Mouse (Mus musculus): Measurements from ENCODE around the gene Olfr146. TPM values are rescaled to one million over a fixed set of nuclear protein-coding genes. Genes with fewer than 3 reads are reported as not detected.

Gene Olfr146
- total RNA-seq (2012; rRNA removed) = not detected in 2 replicates
- polyA plus RNA-seq (2012; ENCODE audit: insufficient read depth in 1 of 2, insufficient read length in 2 of 2, low read depth in 1 of 2, low replicate concordance in 2 of 2, missing spikeins in 1 of 2) = not detected

DNA sequence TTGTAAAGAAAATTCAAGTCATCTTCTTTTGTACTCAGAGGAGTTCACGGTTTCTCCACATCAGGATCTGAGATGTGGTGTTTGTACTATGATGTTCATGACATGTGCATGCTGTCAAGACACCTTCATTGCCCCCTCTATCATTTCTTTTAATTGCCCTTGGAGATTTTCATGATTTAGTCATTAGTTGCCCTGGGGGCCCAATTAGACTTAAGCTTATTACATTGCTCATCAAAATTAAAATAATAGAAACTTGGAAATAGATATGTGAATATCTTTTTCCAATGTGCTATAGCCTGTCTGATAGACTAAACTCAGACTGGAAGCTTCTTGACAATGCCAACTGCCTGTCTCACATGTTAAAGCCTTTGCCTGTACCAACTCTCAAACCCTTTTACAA is at the start of gene Olfr146:
TSS of gene Olfr146 (minus strand) at position 101 of the 400 bp plus-strand sequence.
- H3K9me3 ChIP-seq (replicated peaks; ENCODE audit: insufficient read depth, low read length) = no peaks in the 10 kb centered on the region
- H3K9ac ChIP-seq (ENCODE audit: control insufficient read depth, low read depth, low read length, poor library complexity, severe bottlenecking) = no peak within 1 kb of the TSS
- no peak within 1 kb of the TSS for H3K4me3 ChIP-seq (ENCODE audit: control insufficient read depth in 1 of 2, insufficient read depth in 1 of 2, low read depth in 2 of 2, low read length in 2 of 2)
- DNase-seq (ENCODE audit: low read depth, low spot score) = no peak
- TF ChIP-seq MYB (IDR thresholded peaks at IDR 0.05; ENCODE audit: low read depth, low read length) (no peak), USF1 (IDR thresholded peaks at IDR 0.05; ENCODE audit: low read depth, low read length) (no peak), CTCF (IDR thresholded peaks at IDR 0.05 in 2 of 3, conservative IDR thresholded peaks at IDR 0.05 in 1 of 3; ENCODE audit: control insufficient read depth in 1 of 3, insufficient read depth in 1 of 3, low read depth in 2 of 3, low read length in 3 of 3, poor library complexity in 1 of 3, severe bottlenecking in 1 of 3) (no peak), UBTF (IDR thresholded peaks at IDR 0.05; ENCODE audit: borderline replicate concordance, insufficient read depth, low read depth, low read length) (no peak), POLR2AphosphoS5 (IDR thresholded peaks at IDR 0.05; ENCODE audit: borderline replicate concordance, low read depth, low read length) (no peak), MXI1 (IDR thresholded peaks at IDR 0.05; ENCODE audit: low read depth, low read length) (no peak), CHD1 (IDR thresholded peaks at IDR 0.05; ENCODE audit: low read depth, low read length) (no peak), USF2 (IDR thresholded peaks at IDR 0.05; ENCODE audit: borderline replicate concordance in 1 of 2, insufficient read depth in 1 of 2, low read depth in 1 of 2, low read length in 2 of 2) (no peak), MYC (IDR thresholded peaks at IDR 0.05; ENCODE audit: low read depth, low read length) (no peak), POLR2AphosphoS2 (IDR thresholded peaks at IDR 0.05; ENCODE audit: low read length) (no peak), KAT2A (conservative IDR thresholded peaks at IDR 0.05; ENCODE audit: low read depth, low read length) (no peak), ETS1 (IDR thresholded peaks at IDR 0.05; ENCODE audit: low read depth, low read length) (no peak), MAZ (IDR thresholded peaks at IDR 0.05; ENCODE audit: low read depth, low read length) (no peak), ZC3H11A (IDR thresholded peaks at IDR 0.05; ENCODE audit: low read depth, low read length) (no peak), POLR2A (IDR thresholded peaks at IDR 0.05; ENCODE audit: control insufficient read depth in 1 of 2, insufficient read depth in 1 of 2, low read depth in 1 of 2, low read length in 2 of 2, poor library complexity in 1 of 2) (no peak), GATA1 (IDR thresholded peaks at IDR 0.05; ENCODE audit: low read depth, low read length) (no peak), HCFC1 (IDR thresholded peaks at IDR 0.05; ENCODE audit: low read depth, low read length) (no peak), ZNF384 (IDR thresholded peaks at IDR 0.05; ENCODE audit: low read depth, low read length) (no peak), GABPA (IDR thresholded peaks at IDR 0.05; ENCODE audit: low read depth, low read length) (no peak)
- H3K27ac ChIP-seq (ENCODE audit: control insufficient read depth, low read depth, low read length) = no peak within 1 kb of the TSS
- H3K79me2 ChIP-seq (ENCODE audit: control insufficient read depth, insufficient read depth, low read length, poor library complexity) = no peaks in the 10 kb centered on the region
- H3K27me3 ChIP-seq (ENCODE audit: control insufficient read depth in 1 of 2, insufficient read depth in 2 of 2, low read length in 2 of 2) = no peaks in the 10 kb centered on the region
- no peaks in the 10 kb centered on the region for H3K36me3 ChIP-seq (ENCODE audit: control insufficient read depth in 1 of 2, insufficient read depth in 2 of 2, low read length in 2 of 2)
- no peaks in the 10 kb centered on the region for H3K4me1 ChIP-seq (ENCODE audit: control insufficient read depth in 1 of 2, insufficient read depth in 2 of 2, low read length in 2 of 2)

DNA sequence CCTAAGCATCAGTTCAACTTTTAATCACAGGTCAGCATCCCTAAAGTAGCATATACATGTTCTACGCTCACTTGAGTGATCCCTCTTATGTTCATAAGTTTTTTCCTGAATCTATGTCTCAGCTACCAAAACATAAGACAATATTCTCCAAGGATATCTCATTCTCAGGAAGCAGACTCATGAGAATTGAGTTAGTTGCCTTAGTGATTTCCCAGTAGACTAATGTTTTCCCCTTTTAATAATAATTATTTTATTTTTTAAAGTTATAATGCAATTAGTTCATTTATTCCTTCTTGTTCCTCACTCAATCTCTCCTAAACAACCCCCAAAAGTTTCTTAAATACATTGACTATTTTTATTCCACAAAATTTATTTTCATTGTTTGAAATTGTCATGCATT is 41.7 kb upstream of the Olfr146 start, which contains the start of gene Olfr937:
TSS of gene Olfr937 (minus strand) at position 101 of the 400 bp plus-strand sequence.
- Histone ChIP-seq H3K36me3 (ENCODE audit: control insufficient read depth in 1 of 2, insufficient read depth in 2 of 2, low read length in 2 of 2) (no peaks in the 10 kb centered on the region), H3K27me3 (ENCODE audit: control insufficient read depth in 1 of 2, insufficient read depth in 2 of 2, low read length in 2 of 2) (no peaks in the 10 kb centered on the region), H3K4me3 (ENCODE audit: control insufficient read depth in 1 of 2, insufficient read depth in 1 of 2, low read depth in 2 of 2, low read length in 2 of 2) (no peak within 1 kb of the TSS), H3K27ac (ENCODE audit: control insufficient read depth, low read depth, low read length) (no peak within 1 kb of the TSS), H3K9ac (ENCODE audit: control insufficient read depth, low read depth, low read length, poor library complexity, severe bottlenecking) (no peak within 1 kb of the TSS), H3K79me2 (ENCODE audit: control insufficient read depth, insufficient read depth, low read length, poor library complexity) (no peaks in the 10 kb centered on the region), H3K4me1 (ENCODE audit: control insufficient read depth in 1 of 2, insufficient read depth in 2 of 2, low read length in 2 of 2) (no peaks in the 10 kb centered on the region), H3K9me3 (replicated peaks; ENCODE audit: insufficient read depth, low read length) (no peaks in the 10 kb centered on the region)
- TF ChIP-seq MAFK (IDR thresholded peaks at IDR 0.05; ENCODE audit: borderline replicate concordance, low read depth, low read length) (no peak), NRF1 (IDR thresholded peaks at IDR 0.05; ENCODE audit: insufficient read depth, low read depth, low read length, poor library complexity, severe bottlenecking) (no peak), ZKSCAN1 (IDR thresholded peaks at IDR 0.05; ENCODE audit: low read depth, low read length) (no peak), TCF12 (IDR thresholded peaks at IDR 0.05; ENCODE audit: low read depth, low read length) (no peak), USF1 (IDR thresholded peaks at IDR 0.05; ENCODE audit: low read depth, low read length) (no peak), USF2 (IDR thresholded peaks at IDR 0.05; ENCODE audit: borderline replicate concordance in 1 of 2, insufficient read depth in 1 of 2, low read depth in 1 of 2, low read length in 2 of 2) (no peak), RAD21 (IDR thresholded peaks at IDR 0.05; ENCODE audit: low read depth, low read length) (no peak), ZC3H11A (IDR thresholded peaks at IDR 0.05; ENCODE audit: low read depth, low read length) (no peak), ETS1 (IDR thresholded peaks at IDR 0.05; ENCODE audit: low read depth, low read length) (no peak), EP300 (IDR thresholded peaks at IDR 0.05; ENCODE audit: low read depth in 1 of 2, low read length in 2 of 2) (no peak), MXI1 (IDR thresholded peaks at IDR 0.05; ENCODE audit: low read depth, low read length) (no peak), TAL1 (IDR thresholded peaks at IDR 0.05; ENCODE audit: low read length) (no peak), HCFC1 (IDR thresholded peaks at IDR 0.05; ENCODE audit: low read depth, low read length) (no peak), BHLHE40 (IDR thresholded peaks at IDR 0.05; ENCODE audit: borderline replicate concordance, low read depth, low read length) (no peak), POLR2A (IDR thresholded peaks at IDR 0.05; ENCODE audit: control insufficient read depth in 1 of 2, insufficient read depth in 1 of 2, low read depth in 1 of 2, low read length in 2 of 2, poor library complexity in 1 of 2) (no peak), CHD2 (IDR thresholded peaks at IDR 0.05; ENCODE audit: low read length) (no peak), POLR2AphosphoS2 (IDR thresholded peaks at IDR 0.05; ENCODE audit: low read length) (no peak), MEF2A (IDR thresholded peaks at IDR 0.05; ENCODE audit: extremely low read depth, insufficient replicate concordance, low read depth, low read length, poor library complexity, severe bottlenecking) (no peak), TBP (IDR thresholded peaks at IDR 0.05; ENCODE audit: low read depth, low read length) (no peak)
- DNase-seq (ENCODE audit: low read depth, low spot score) = no peak
